Mouse (Mus musculus) hindbrain, embryonic 13.5 days (tissue): ENCODE results near the gene Vps11. TPM values are rescaled to one million over a fixed set of nuclear protein-coding genes. Genes with fewer than 3 reads are reported as not detected.
"Not testable (repeated sequence)": the region's sequence is repeated elsewhere in the genome, so short reads cannot be mapped to it uniquely, and the experiment has no call there.

Experiments
- ATAC-seq: fragments of 200-750 bp; cut with Nextera tagmentation; 2 replicates; pipeline ENCODE4 v1.8.0; 2017; ENCODE audit warnings: moderate TSS enrichment; ENCODE audit not compliant: low FRiP score
- H3K27ac ChIP-seq: fragments of 300-500 bp; sonication (generic); 2 replicates; pipeline ENCODE4 v1.5.1; 2015; ENCODE audit warnings: inconsistent platforms, mild to moderate bottlenecking, moderate library complexity
- H3K27me3 ChIP-seq: fragments of 300-500 bp; sonication (generic); 2 replicates; pipeline ENCODE4 v1.6.1; 2015; ENCODE audit warnings: mild to moderate bottlenecking, inconsistent platforms
- H3K36me3 ChIP-seq: fragments of 300-500 bp; sonication (generic); 2 replicates; pipeline ENCODE4 v1.6.1; 2015; ENCODE audit warnings: mild to moderate bottlenecking, inconsistent platforms
- H3K4me1 ChIP-seq: fragments of 300-500 bp; sonication (generic); replicated peaks from 2 replicates; pipeline ENCODE4 v1.6.1; 2015; ENCODE audit warnings: inconsistent platforms
- H3K4me2 ChIP-seq: fragments of 300-500 bp; sonication (generic); 2 replicates; pipeline ENCODE4 v1.6.1; 2015; ENCODE audit warnings: inconsistent platforms, mild to moderate bottlenecking, moderate library complexity
- H3K4me3 ChIP-seq: fragments of 300-500 bp; sonication (generic); 2 replicates; pipeline ENCODE4 v1.5.1; 2015; ENCODE audit warnings: mild to moderate bottlenecking, inconsistent platforms
- H3K9ac ChIP-seq: fragments of 300-500 bp; sonication (generic); 2 replicates; pipeline ENCODE4 v1.6.1; 2015; ENCODE audit warnings: mild to moderate bottlenecking, inconsistent platforms
- H3K9me3 ChIP-seq: fragments of 300-500 bp; sonication (generic); 2 replicates; pipeline ENCODE4 v1.6.1; 2016; ENCODE audit warnings: inconsistent platforms
- WGBS: fragments of 180-500 bp; shearing (Covaris S2); methylation state at CpG from one replicate; pipeline ENCODE4 v1.1.7; 2015; 5-methylcytosine and 5-hydroxymethylcytosine counted together
- polyA plus RNA-seq: library from polyadenylated mRNA; unstranded; fragments of >200 nt; fragmentation: Nextera tagmentation; extraction: Ambion mirVana; gene quantifications from 2 replicates; pipeline ENCODE4 v1.2.1, GENCODE M21; 2015

The Vps11 gene
- polyA plus RNA-seq, 1 experiment from 2014 or later, result 38.0 TPM

DNA sequence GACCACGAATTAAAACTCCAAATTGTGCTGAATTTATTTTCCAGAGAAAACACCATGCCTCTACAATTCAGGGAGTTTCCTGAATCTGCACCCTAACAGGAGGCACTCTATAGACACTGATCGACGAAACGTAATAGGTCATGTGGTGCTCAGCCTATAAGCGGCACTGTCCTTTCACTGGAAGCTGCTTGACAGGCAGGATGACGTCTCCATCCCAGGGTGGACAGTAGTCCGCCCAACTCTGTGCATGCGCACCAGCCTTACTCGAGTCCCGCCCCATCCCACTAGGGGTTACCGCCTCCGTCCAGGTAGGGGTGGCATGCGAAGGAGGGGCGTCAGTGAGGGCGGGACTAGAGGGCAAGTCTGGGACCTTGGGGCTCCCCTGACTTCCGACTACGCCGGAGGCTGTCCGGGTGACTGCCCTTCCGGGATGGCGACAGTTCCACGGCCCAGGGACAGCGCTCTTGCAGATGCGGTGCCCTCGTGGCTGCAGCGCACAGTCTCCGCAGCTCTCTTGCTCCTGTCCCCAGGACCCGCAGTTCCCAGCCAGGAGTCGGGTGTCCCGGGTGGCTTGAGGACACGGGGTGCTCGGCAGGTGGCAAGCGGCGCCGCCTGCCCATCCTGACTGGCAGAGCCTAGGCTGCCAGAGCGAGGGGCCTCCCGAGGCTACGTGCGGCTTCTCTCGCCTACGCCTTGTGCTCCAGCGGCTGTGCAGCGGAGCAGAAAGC is 35.4 kb upstream of the Vps11 start, which contains the start of gene Slc37a4:
Gene Slc37a4 (plus strand): TSS at position 169 of the 728 bp plus-strand sequence.
- Histone ChIP-seq H3K9me3 (no peaks in the 10 kb centered on the region), H3K4me2 (peak within 1 kb of the TSS; percentile 88), H3K36me3 (peaks cover 34% of the 10 kb centered on the region), H3K27me3 (no peaks in the 10 kb centered on the region), H3K4me3 (peak within 1 kb of the TSS; percentile 61), H3K27ac (peak within 1 kb of the TSS; percentile 92), H3K9ac (peak within 1 kb of the TSS; percentile 90), H3K4me1 (peaks cover 41% of the 10 kb centered on the region)
- ATAC-seq, result peak; percentile 98
- under 1% methylated on average over 43 of the region's 43 CpGs for WGBS

DNA sequence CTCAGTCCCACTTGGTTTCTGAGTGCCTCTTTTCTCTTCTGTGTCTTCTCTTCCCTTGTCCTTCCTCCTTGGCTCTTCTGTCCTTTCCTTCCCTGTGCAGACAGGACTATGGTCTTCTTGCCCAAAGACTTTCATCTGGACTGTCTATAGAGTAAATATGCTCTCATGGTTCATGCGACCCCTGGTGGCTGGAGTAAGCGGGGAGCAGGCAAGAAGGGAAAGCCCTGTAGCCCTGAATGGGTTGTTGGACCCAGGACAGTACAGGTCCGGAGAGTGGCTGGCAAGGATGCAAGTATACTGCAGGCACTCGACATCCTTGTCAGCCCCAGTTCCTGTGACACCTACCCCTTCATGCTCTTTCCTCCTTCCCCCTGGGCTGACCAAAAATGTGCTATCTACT is 30.0 kb upstream of the Vps11 start:
- ATAC-seq, result peak; percentile 47; the same call in 1 of the 2 replicates

GRCm38 (mm10) chr9:44389273-44389672 is 27.8 kb upstream of the Vps11 start:
- Histone ChIP-seq H3K4me3 (no peak overlapping the region), H3K4me2 (no peak overlapping the region), H3K27me3 (no peaks in the 10 kb centered on the region), H3K36me3 (peaks cover 79% of the 10 kb centered on the region), H3K27ac (no peak overlapping the region), H3K9ac (no peak overlapping the region), H3K4me1 (no peaks in the 10 kb centered on the region), H3K9me3 (no peaks in the 10 kb centered on the region)
- ATAC-seq, result no peak
- WGBS, result 61% methylated on average over 8 of the region's 8 CpGs

More for the DNA sequence above, 30.0 kb upstream of the Vps11 start:
- H3K9ac ChIP-seq, result no peak overlapping the region
- H3K4me2 ChIP-seq, result no peak overlapping the region
- 43% methylated on average over 4 of the region's 4 CpGs for WGBS
- H3K36me3 ChIP-seq, result peaks cover 57% of the 10 kb centered on the region
- H3K27ac ChIP-seq, result no peak overlapping the region
- H3K4me3 ChIP-seq, result no peak overlapping the region
- H3K9me3 ChIP-seq, result no peaks in the 10 kb centered on the region
- H3K4me1 ChIP-seq, result peaks cover 4% of the 10 kb centered on the region; the same call in 1 of the 2 replicates
- no peaks in the 10 kb centered on the region for H3K27me3 ChIP-seq

GRCm38 (mm10) chr9:44387221-44387620 is 25.8 kb upstream of the Vps11 start:
- Histone ChIP-seq H3K9me3 (no peaks in the 10 kb centered on the region), H3K9ac (no peak overlapping the region), H3K4me2 (no peak overlapping the region), H3K36me3 (peaks cover 97% of the 10 kb centered on the region), H3K4me3 (no peak overlapping the region), H3K27me3 (no peaks in the 10 kb centered on the region), H3K4me1 (no peaks in the 10 kb centered on the region), H3K27ac (no peak overlapping the region)
- 83% methylated on average over 3 of the region's 3 CpGs for WGBS
- ATAC-seq, result no peak

DNA sequence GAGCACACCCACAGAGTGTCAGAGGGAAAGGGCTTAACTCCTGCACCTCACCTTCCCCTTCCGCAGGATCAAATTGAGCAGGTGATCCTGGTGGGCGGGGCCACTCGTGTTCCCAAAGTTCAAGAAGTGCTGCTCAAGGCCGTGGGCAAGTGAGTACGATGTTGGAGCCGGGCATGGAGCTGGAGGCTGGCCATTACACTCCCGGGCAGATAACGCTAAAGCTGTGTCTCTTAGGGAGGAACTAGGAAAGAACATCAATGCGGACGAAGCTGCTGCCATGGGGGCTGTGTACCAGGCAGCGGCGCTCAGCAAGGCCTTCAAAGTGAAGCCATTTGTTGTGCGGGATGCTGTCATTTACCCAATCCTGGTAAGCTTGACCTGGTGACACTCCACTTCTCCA is 23.1 kb upstream of the Vps11 start:
- Histone ChIP-seq H3K4me3 (no peak overlapping the region), H3K4me2 (no peak overlapping the region), H3K9me3 (no peaks in the 10 kb centered on the region), H3K36me3 (peaks cover 89% of the 10 kb centered on the region), H3K9ac (no peak overlapping the region), H3K4me1 (peaks cover 17% of the 10 kb centered on the region), H3K27me3 (no peaks in the 10 kb centered on the region), H3K27ac (no peak overlapping the region)
- ATAC-seq, result no peak
- WGBS, result 94% methylated on average over 13 of the region's 13 CpGs

- Histone ChIP-seq H3K4me3 (peak overlapping the region; percentile 92), H3K9me3 (no peaks in the 10 kb centered on the region), H3K27me3 (no peaks in the 10 kb centered on the region), H3K4me1 (peaks cover 26% of the 10 kb centered on the region), H3K27ac (peak overlapping the region; percentile 91), H3K9ac (peak overlapping the region; percentile 96), H3K4me2 (peak overlapping the region; percentile 98), H3K36me3 (peaks cover 41% of the 10 kb centered on the region)
- 12% methylated on average over 15 of the region's 15 CpGs for WGBS
- ATAC-seq, result peak; percentile 49
These were observed 18.4 kb upstream of the Vps11 start for GRCm38 (mm10) chr9:44379862-44380261.

GRCm38 (mm10) chr9:44379054-44379834 is 17.8 kb upstream of the Vps11 start, which contains the start of gene Hyou1:
Gene Hyou1, plus strand, starts transcription at chr9:44379490.
- no peaks in the 10 kb centered on the region for H3K9me3 ChIP-seq
- H3K4me3 ChIP-seq, result peak within 1 kb of the TSS; percentile 92
- H3K4me1 ChIP-seq, result peaks cover 26% of the 10 kb centered on the region
- ATAC-seq, result peak; percentile 97
- under 1% methylated on average over 83 of the region's 83 CpGs for WGBS
- peak within 1 kb of the TSS; percentile 96 for H3K9ac ChIP-seq
- H3K36me3 ChIP-seq, result peaks cover 35% of the 10 kb centered on the region
- peak within 1 kb of the TSS; percentile 98 for H3K4me2 ChIP-seq
- peak within 1 kb of the TSS; percentile 93 for H3K27ac ChIP-seq
- no peaks in the 10 kb centered on the region for H3K27me3 ChIP-seq

GRCm38 (mm10) chr9:44378153-44378730 is 16.8 kb upstream of the Vps11 start:
- Histone ChIP-seq H3K4me2 (peak overlapping the region; percentile 98), H3K9me3 (no peaks in the 10 kb centered on the region), H3K27me3 (no peaks in the 10 kb centered on the region), H3K4me3 (peak overlapping the region; percentile 92), H3K36me3 (peaks cover 25% of the 10 kb centered on the region), H3K27ac (peak overlapping the region; percentile 93), H3K9ac (peak overlapping the region; percentile 79), H3K4me1 (peaks cover 26% of the 10 kb centered on the region)
- no peak for ATAC-seq
- 94% methylated on average over 5 of the region's 5 CpGs for WGBS

- H3K9ac ChIP-seq, H3K4me3 ChIP-seq, ATAC-seq, H3K9me3 ChIP-seq, H3K27me3 ChIP-seq, H3K27ac ChIP-seq, H3K4me2 ChIP-seq: not testable (repeated sequence)
- H3K4me1 ChIP-seq, result peaks cover 26% of the 10 kb centered on the region
- 93% methylated on average over 2 of the region's 2 CpGs for WGBS
- peaks cover 16% of the 10 kb centered on the region for H3K36me3 ChIP-seq
These were observed 15.9 kb upstream of the Vps11 start for GRCm38 (mm10) chr9:44377335-44377734.

DNA sequence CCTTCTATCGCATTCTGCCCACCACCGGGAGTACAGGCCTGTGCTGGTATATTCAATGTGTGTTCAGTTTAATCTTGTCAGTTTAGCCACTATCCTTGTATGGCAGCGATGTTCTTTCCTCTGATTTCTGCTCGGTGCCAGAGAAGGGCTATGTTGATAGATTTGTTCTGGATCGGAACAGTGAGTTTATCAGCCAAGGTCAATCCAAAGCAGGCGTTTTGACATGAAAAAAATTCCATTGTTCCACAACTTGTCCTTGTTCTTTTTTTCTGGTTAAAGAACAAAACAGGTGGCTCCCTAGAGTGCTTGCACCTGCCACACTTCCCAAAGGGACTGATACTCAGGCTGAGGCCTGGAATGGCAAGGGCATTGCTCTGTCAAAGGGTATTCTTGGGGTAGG is 14.7 kb upstream of the Vps11 start:
- peaks cover 4% of the 10 kb centered on the region for H3K36me3 ChIP-seq
- H3K9me3 ChIP-seq, result no peaks in the 10 kb centered on the region
- no peak for ATAC-seq
- H3K4me1 ChIP-seq, result peaks cover 23% of the 10 kb centered on the region
- H3K4me3 ChIP-seq, result no peak overlapping the region
- 93% methylated on average over 6 of the region's 6 CpGs for WGBS
- H3K9ac ChIP-seq, result no peak overlapping the region
- H3K27me3 ChIP-seq, result no peaks in the 10 kb centered on the region
- H3K4me2 ChIP-seq, result no peak overlapping the region
- H3K27ac ChIP-seq, result no peak overlapping the region

DNA sequence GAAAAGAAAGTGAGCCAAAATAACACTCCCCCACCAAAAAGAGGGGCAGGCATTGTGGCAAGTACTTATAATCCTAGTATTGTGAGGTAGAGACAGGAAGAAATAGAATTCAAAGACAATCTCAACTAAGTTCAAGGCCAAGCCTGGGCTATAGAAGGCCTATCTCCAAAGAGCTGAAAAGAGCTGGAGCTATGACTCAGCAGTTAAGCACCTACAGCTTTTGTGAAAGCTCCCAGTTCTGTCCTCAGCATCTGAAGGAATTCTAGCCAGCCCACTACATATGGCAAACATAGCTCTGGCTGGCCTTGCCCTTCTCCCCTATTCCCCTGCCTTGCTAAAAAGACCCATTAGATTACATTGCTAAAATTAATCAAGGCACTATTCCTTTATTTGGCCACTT is 11.9 kb upstream of the Vps11 start:
- no peaks in the 10 kb centered on the region for H3K36me3 ChIP-seq
- no peak overlapping the region for H3K4me3 ChIP-seq
- H3K27ac ChIP-seq, result no peak overlapping the region
- peaks cover 6% of the 10 kb centered on the region for H3K4me1 ChIP-seq
- H3K9me3 ChIP-seq, result no peaks in the 10 kb centered on the region
- H3K9ac ChIP-seq, result no peak overlapping the region
- no peak overlapping the region for H3K4me2 ChIP-seq
- H3K27me3 ChIP-seq, result no peaks in the 10 kb centered on the region
- ATAC-seq, result no peak

DNA sequence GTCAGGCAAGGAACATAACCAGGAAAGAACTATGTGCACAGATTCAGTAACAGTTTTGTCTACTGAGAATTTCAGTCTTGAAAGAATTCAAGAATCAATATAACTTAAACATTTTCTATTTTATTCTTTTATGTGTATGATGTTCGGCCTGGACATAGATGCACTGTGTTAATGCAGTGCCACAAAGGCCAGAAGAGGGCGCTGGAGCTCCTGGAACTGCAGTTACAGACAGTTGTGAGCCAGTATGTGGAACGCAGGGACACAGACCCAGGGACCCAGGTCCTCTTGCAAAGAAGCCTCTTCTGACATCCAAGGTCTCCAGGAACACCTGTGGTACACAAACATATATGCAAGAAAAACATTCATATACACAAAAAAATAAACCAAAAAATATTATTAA is 3.0 kb upstream of the Vps11 start:
- Histone ChIP-seq H3K4me1 (peaks cover 12% of the 10 kb centered on the region), H3K27ac (no peak overlapping the region), H3K4me3 (no peak overlapping the region), H3K4me2 (no peak overlapping the region), H3K36me3 (peaks cover 5% of the 10 kb centered on the region), H3K9ac (no peak overlapping the region), H3K9me3 (no peaks in the 10 kb centered on the region), H3K27me3 (no peaks in the 10 kb centered on the region)
- 66% methylated on average over 3 of the region's 3 CpGs for WGBS
- ATAC-seq, result no peak
